8 mouse cellular contexts compared by ENCODE assay signal in the genomic region with DNA sequence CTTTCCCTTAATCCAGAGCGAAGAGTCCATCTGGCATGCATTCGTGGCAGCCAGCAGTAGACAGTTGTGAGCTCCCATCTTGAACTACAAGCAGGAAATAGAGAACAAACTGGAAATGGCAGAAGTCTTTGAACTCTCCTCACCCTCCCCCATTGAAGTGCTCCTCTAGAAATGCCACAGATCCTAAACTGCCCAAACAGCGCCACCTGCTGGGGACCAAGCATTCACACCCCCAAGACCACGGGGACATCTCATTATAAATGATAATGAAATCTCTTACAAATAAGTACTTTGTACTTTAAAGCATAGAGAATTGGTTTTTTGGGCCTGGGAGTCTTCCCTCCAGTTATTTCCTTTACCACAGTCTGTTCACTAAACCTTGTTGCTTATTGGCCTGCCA. TPM values are rescaled to one million over a fixed set of nuclear protein-coding genes. Genes with fewer than 3 reads are reported as not detected.
A peak's percentile ranks its signal among the peaks of the same experiment; 100 is the strongest.
DNase-seq lines count a peak whose midpoint lies in the region; ATAC-seq and TF ChIP-seq lines count a peak whose summit lies in the region.

No protein-coding gene starts in this region.

- ATAC-seq in liver, embryonic 12.5 days, result no peak
- no peak for ATAC-seq in embryonic facial prominence, embryonic 14.5 days (ENCODE audit: low read depth)
- ATAC-seq in lung, embryonic 14.5 days (ENCODE audit: insufficient read depth), result no peak

- WGBS in liver, embryonic 12.5 days (ENCODE audit: insufficient replicate concordance), result 39% methylated on average over 4 of the region's 4 CpGs
- WGBS in embryonic facial prominence, embryonic 14.5 days, result 54% methylated on average over 4 of the region's 4 CpGs
- 51% methylated on average over 4 of the region's 4 CpGs for WGBS in lung, embryonic 14.5 days

- H3K36me3 ChIP-seq in liver, embryonic 12.5 days, result peaks cover 73% of the 10 kb centered on the region
- peaks cover 87% of the 10 kb centered on the region for H3K36me3 ChIP-seq in embryonic facial prominence, embryonic 14.5 days (ENCODE audit: control insufficient read depth, insufficient read depth, low read length)
- H3K36me3 ChIP-seq in lung, embryonic 14.5 days (ENCODE audit: insufficient read depth), result peaks cover 60% of the 10 kb centered on the region
- peaks cover 17% of the 10 kb centered on the region for H3K36me3 ChIP-seq in splenic B cell, adult 2 months (ENCODE audit: control insufficient read depth, insufficient read depth, low read length, poor library complexity, severe bottlenecking)

- H3K4me2 ChIP-seq in liver, embryonic 12.5 days, result no peak overlapping the region
- H3K4me2 ChIP-seq in embryonic facial prominence, embryonic 14.5 days (ENCODE audit: low read depth, low read length), result no peak overlapping the region
- H3K4me2 ChIP-seq in lung, embryonic 14.5 days, result no peak overlapping the region

- peaks cover 7% of the 10 kb centered on the region for H3K4me1 ChIP-seq in liver, embryonic 12.5 days
- H3K4me1 ChIP-seq in embryonic facial prominence, embryonic 14.5 days (ENCODE audit: control insufficient read depth, insufficient read depth, low read length), result no peaks in the 10 kb centered on the region
- no peaks in the 10 kb centered on the region for H3K4me1 ChIP-seq in lung, embryonic 14.5 days (ENCODE audit: insufficient read depth)

- H3K27ac ChIP-seq in liver, embryonic 12.5 days, result no peak overlapping the region
- no peak overlapping the region for H3K27ac ChIP-seq in embryonic facial prominence, embryonic 14.5 days (replicated peaks; ENCODE audit: low read depth, low read length)
- no peak overlapping the region for H3K27ac ChIP-seq in lung, embryonic 14.5 days (ENCODE audit: low read depth)

- H3K27me3 ChIP-seq in liver, embryonic 12.5 days (replicated peaks), result no peaks in the 10 kb centered on the region
- no peaks in the 10 kb centered on the region for H3K27me3 ChIP-seq in embryonic facial prominence, embryonic 14.5 days (replicated peaks; ENCODE audit: control insufficient read depth, insufficient read depth, low read length)
- H3K27me3 ChIP-seq in lung, embryonic 14.5 days (ENCODE audit: insufficient read depth, low read length), result no peaks in the 10 kb centered on the region
- no peaks in the 10 kb centered on the region for H3K27me3 ChIP-seq in splenic B cell, adult 2 months (ENCODE audit: control insufficient read depth, insufficient read depth, low read length, poor library complexity, severe bottlenecking)

- peak; percentile 74 for TF ChIP-seq CTCF in lung, embryonic 14.5 days (IDR thresholded peaks at IDR 0.05; ENCODE audit: low read depth)

- no peak overlapping the region for H3K4me3 ChIP-seq in liver, embryonic 12.5 days
- H3K4me3 ChIP-seq in embryonic facial prominence, embryonic 14.5 days (ENCODE audit: low read depth, low read length), result no peak overlapping the region
- H3K4me3 ChIP-seq in lung, embryonic 14.5 days (ENCODE audit: low read depth, low read length), result no peak overlapping the region

- DNase-seq in adrenal gland, adult (ENCODE audit: inconsistent age in 2 of 2, low spot score in 1 of 2), result peak; percentile 56 to 81
- no peak for DNase-seq in adrenal gland, postnatal 4 days (ENCODE audit: low spot score in 2 of 2)
- DNase-seq in liver, result peak; percentile 71
- peak; percentile 82 for DNase-seq in adrenal gland, postnatal 14 days
- DNase-seq in embryonic facial prominence, embryonic 14.5 days (ENCODE audit: low spot score), result peak; percentile 29
- peak; percentile 69 for DNase-seq in lung, embryonic 14.5 days
- DNase-seq in splenic B cell, adult 2 months (ENCODE audit: low read depth, low spot score), result peak; percentile 82

- no peak overlapping the region for H3K9ac ChIP-seq in liver, embryonic 12.5 days
- no peak overlapping the region for H3K9ac ChIP-seq in embryonic facial prominence, embryonic 14.5 days (ENCODE audit: low read depth, low read length)
- H3K9ac ChIP-seq in lung, embryonic 14.5 days, result no peak overlapping the region

- no peaks in the 10 kb centered on the region for H3K9me3 ChIP-seq in liver, embryonic 12.5 days (replicated peaks)
- H3K9me3 ChIP-seq in embryonic facial prominence, embryonic 14.5 days (ENCODE audit: control insufficient read depth, low read length), result no peaks in the 10 kb centered on the region
- no peaks in the 10 kb centered on the region for H3K9me3 ChIP-seq in lung, embryonic 14.5 days (ENCODE audit: low read depth, low read length)

RNA-seq across cellular contexts. Expression of a gene that starts 12.0 kb away (rescaled TPM):
- total RNA-seq in adrenal gland, postnatal 4 days (2021), result 10 to 100 TPM; 19.5 to 20.4 TPM
- polyA plus RNA-seq in liver, embryonic 12.5 days (2016; fragmentation: Nextera tagmentation; extraction: Ambion mirVana), result 12.5 and 14.2 TPM in 2 replicates
- 14.6 and 16.6 TPM in 2 replicates for total RNA-seq in adrenal gland, postnatal 14 days (2021)
- 30.7 and 33.1 TPM in 2 replicates for polyA plus RNA-seq in embryonic facial prominence, embryonic 14.5 days (2014; fragmentation: Nextera tagmentation; extraction: Ambion mirVana)
- 32.0 and 32.4 TPM in 2 replicates for polyA plus RNA-seq in lung, embryonic 14.5 days (2014; fragmentation: Nextera tagmentation; extraction: Ambion mirVana)

RNA-seq across cellular contexts. Expression of a gene that starts 12.1 kb away (rescaled TPM):
- total RNA-seq in adrenal gland, postnatal 4 days (2021), result 10 to 100 TPM; 30.7 to 31.4 TPM
- 6.1 and 6.7 TPM in 2 replicates for polyA plus RNA-seq in liver, embryonic 12.5 days (2016; fragmentation: Nextera tagmentation; extraction: Ambion mirVana)
- 25.1 and 25.8 TPM in 2 replicates for total RNA-seq in adrenal gland, postnatal 14 days (2021)
- 10.8 and 13.6 TPM in 2 replicates for polyA plus RNA-seq in embryonic facial prominence, embryonic 14.5 days (2014; fragmentation: Nextera tagmentation; extraction: Ambion mirVana)
- 13.1 and 13.2 TPM in 2 replicates for polyA plus RNA-seq in lung, embryonic 14.5 days (2014; fragmentation: Nextera tagmentation; extraction: Ambion mirVana)

Comparison
In these comparisons a context has a peak if more than half of its experiments do, and no peak if none do; other contexts are left out.
1. DNase-seq: peak in adrenal gland, adult (2 of 2), liver (single experiment), adrenal gland, postnatal 14 days (single experiment), embryonic facial prominence, embryonic 14.5 days (single experiment), lung, embryonic 14.5 days (single experiment) and splenic B cell, adult 2 months (single experiment); none in adrenal gland, postnatal 4 days (0 of 2).